Mouse (Mus musculus): ENCODE results near the gene Sys1. TPM values are rescaled to one million over a fixed set of nuclear protein-coding genes. Genes with fewer than 3 reads are reported as not detected.

The Sys1 gene
- polyA plus RNA-seq, 1 experiment from 2014 or later = 49.1 TPM

- Histone ChIP-seq H3K4me2 (peak overlapping the region; percentile 31; the same call in 1 of the 2 replicates), H3K9me3 (ENCODE audit: control insufficient read depth, low read length) (no peaks in the 10 kb centered on the region), H3K36me3 (ENCODE audit: control insufficient read depth, insufficient read depth, low read length) (peaks cover 4% of the 10 kb centered on the region; the same call in 1 of the 2 replicates), H3K4me3 (ENCODE audit: low read depth, low read length) (no peak overlapping the region), H3K27me3 (replicated peaks; ENCODE audit: control insufficient read depth, insufficient read depth, low read length) (peaks cover 40% of the 10 kb centered on the region), H3K27ac (ENCODE audit: low read depth, low read length) (0 out of 2 replicates have a peak overlapping the region, but pooled peaks have one; percentile 28), H3K4me1 (replicated peaks; ENCODE audit: control insufficient read depth, insufficient read depth, low read length) (peaks cover 38% of the 10 kb centered on the region), H3K9ac (ENCODE audit: low read depth, low read length) (no peak overlapping the region)
- WGBS = 14% methylated on average over 7 of the region's 7 CpGs
- ATAC-seq (replicated peaks; ENCODE audit: low FRiP score) (no peak), DNase-seq (ENCODE audit: low spot score) (no peak)
Observed at GRCm38 (mm10) chr2:164430697-164431096, 26.1 kb upstream of the Sys1 start.

- no peak for ATAC-seq (replicated peaks; ENCODE audit: low FRiP score)
- H3K4me1 ChIP-seq (replicated peaks; ENCODE audit: control insufficient read depth, insufficient read depth, low read length) = peaks cover 41% of the 10 kb centered on the region
- H3K27ac ChIP-seq (ENCODE audit: low read depth, low read length) = peak overlapping the region; percentile 8; the same call in 1 of the 2 replicates
- no peak for DNase-seq (ENCODE audit: low spot score)
- no peak overlapping the region for H3K9ac ChIP-seq (ENCODE audit: low read depth, low read length)
- peaks cover 4% of the 10 kb centered on the region; the same call in 1 of the 2 replicates for H3K36me3 ChIP-seq (ENCODE audit: control insufficient read depth, insufficient read depth, low read length)
- H3K27me3 ChIP-seq (replicated peaks; ENCODE audit: control insufficient read depth, insufficient read depth, low read length) = peaks cover 45% of the 10 kb centered on the region
- peak overlapping the region; percentile 16 for H3K4me2 ChIP-seq
- WGBS = 64% methylated on average over 9 of the region's 9 CpGs
- H3K4me3 ChIP-seq (ENCODE audit: low read depth, low read length) = no peak overlapping the region
- no peaks in the 10 kb centered on the region for H3K9me3 ChIP-seq (ENCODE audit: control insufficient read depth, low read length)
Observed at GRCm38 (mm10) chr2:164431676-164432465, 24.9 kb upstream of the Sys1 start.

GRCm38 (mm10) chr2:164432541-164433191, 24.1 kb upstream of the Sys1 start:
- Histone ChIP-seq H3K4me2 (peak overlapping the region; percentile 16), H3K9me3 (ENCODE audit: control insufficient read depth, low read length) (no peaks in the 10 kb centered on the region), H3K4me1 (replicated peaks; ENCODE audit: control insufficient read depth, insufficient read depth, low read length) (peaks cover 41% of the 10 kb centered on the region), H3K27me3 (replicated peaks; ENCODE audit: control insufficient read depth, insufficient read depth, low read length) (peaks cover 45% of the 10 kb centered on the region), H3K27ac (ENCODE audit: low read depth, low read length) (peak overlapping the region; percentile 8), H3K36me3 (ENCODE audit: control insufficient read depth, insufficient read depth, low read length) (peaks cover 4% of the 10 kb centered on the region; the same call in 1 of the 2 replicates), H3K4me3 (ENCODE audit: low read depth, low read length) (no peak overlapping the region), H3K9ac (ENCODE audit: low read depth, low read length) (no peak overlapping the region)
- DNase-seq (ENCODE audit: low spot score) (no peak), ATAC-seq (replicated peaks; ENCODE audit: low FRiP score) (no peak)
- WGBS = 17% methylated on average over 22 of the region's 22 CpGs

- Histone ChIP-seq H3K4me3 (ENCODE audit: low read depth, low read length) (no peak overlapping the region), H3K27me3 (replicated peaks; ENCODE audit: control insufficient read depth, insufficient read depth, low read length) (peaks cover 41% of the 10 kb centered on the region), H3K36me3 (ENCODE audit: control insufficient read depth, insufficient read depth, low read length) (no peaks in the 10 kb centered on the region), H3K4me2 (peak overlapping the region; percentile 16; the same call in 1 of the 2 replicates), H3K27ac (ENCODE audit: low read depth, low read length) (peak overlapping the region; percentile 8; the same call in 1 of the 2 replicates), H3K4me1 (replicated peaks; ENCODE audit: control insufficient read depth, insufficient read depth, low read length) (peaks cover 41% of the 10 kb centered on the region), H3K9ac (ENCODE audit: low read depth, low read length) (no peak overlapping the region), H3K9me3 (ENCODE audit: control insufficient read depth, low read length) (no peaks in the 10 kb centered on the region)
- WGBS = 62% methylated on average over 9 of the region's 9 CpGs
- DNase-seq (ENCODE audit: low spot score) (no peak), ATAC-seq (replicated peaks; ENCODE audit: low FRiP score) (no peak)
Observed at GRCm38 (mm10) chr2:164433278-164433895, 23.4 kb upstream of the Sys1 start.

GRCm38 (mm10) chr2:164434681-164435080, 22.1 kb upstream of the Sys1 start:
- peaks cover 30% of the 10 kb centered on the region for H3K27me3 ChIP-seq (replicated peaks; ENCODE audit: control insufficient read depth, insufficient read depth, low read length)
- H3K4me1 ChIP-seq (replicated peaks; ENCODE audit: control insufficient read depth, insufficient read depth, low read length) = peaks cover 46% of the 10 kb centered on the region
- H3K27ac ChIP-seq (ENCODE audit: low read depth, low read length) = no peak overlapping the region; the same call in 1 of the 2 replicates
- no peaks in the 10 kb centered on the region for H3K9me3 ChIP-seq (ENCODE audit: control insufficient read depth, low read length)
- 67% methylated on average over 3 of the region's 3 CpGs for WGBS
- peak overlapping the region; percentile 14; the same call in 1 of the 2 replicates for H3K4me2 ChIP-seq
- no peak for DNase-seq (ENCODE audit: low spot score)
- H3K36me3 ChIP-seq (ENCODE audit: control insufficient read depth, insufficient read depth, low read length) = no peaks in the 10 kb centered on the region
- ATAC-seq (replicated peaks; ENCODE audit: low FRiP score) = no peak
- H3K4me3 ChIP-seq (ENCODE audit: low read depth, low read length) = no peak overlapping the region
- H3K9ac ChIP-seq (ENCODE audit: low read depth, low read length) = no peak overlapping the region

- peaks cover 43% of the 10 kb centered on the region for H3K4me1 ChIP-seq (replicated peaks; ENCODE audit: control insufficient read depth, insufficient read depth, low read length)
- peaks cover 23% of the 10 kb centered on the region for H3K27me3 ChIP-seq (replicated peaks; ENCODE audit: control insufficient read depth, insufficient read depth, low read length)
- H3K4me3 ChIP-seq (ENCODE audit: low read depth, low read length) = no peak overlapping the region
- 23% methylated on average over 5 of the region's 5 CpGs for WGBS
- H3K27ac ChIP-seq (ENCODE audit: low read depth, low read length) = no peak overlapping the region; the same call in 1 of the 2 replicates
- peak overlapping the region; percentile 14; the same call in 1 of the 2 replicates for H3K4me2 ChIP-seq
- no peak for DNase-seq (ENCODE audit: low spot score)
- no peak for ATAC-seq (replicated peaks; ENCODE audit: low FRiP score)
- H3K9ac ChIP-seq (ENCODE audit: low read depth, low read length) = no peak overlapping the region
- no peaks in the 10 kb centered on the region for H3K36me3 ChIP-seq (ENCODE audit: control insufficient read depth, insufficient read depth, low read length)
- H3K9me3 ChIP-seq (ENCODE audit: control insufficient read depth, low read length) = no peaks in the 10 kb centered on the region
Observed at GRCm38 (mm10) chr2:164435216-164436090, 21.3 kb upstream of the Sys1 start.

GRCm38 (mm10) chr2:164436215-164436913, 20.4 kb upstream of the Sys1 start:
- Histone ChIP-seq H3K4me1 (replicated peaks; ENCODE audit: control insufficient read depth, insufficient read depth, low read length) (peaks cover 35% of the 10 kb centered on the region), H3K9ac (ENCODE audit: low read depth, low read length) (no peak overlapping the region), H3K9me3 (ENCODE audit: control insufficient read depth, low read length) (no peaks in the 10 kb centered on the region), H3K4me3 (ENCODE audit: low read depth, low read length) (no peak overlapping the region), H3K4me2 (peak overlapping the region; percentile 32), H3K36me3 (ENCODE audit: control insufficient read depth, insufficient read depth, low read length) (no peaks in the 10 kb centered on the region), H3K27ac (ENCODE audit: low read depth, low read length) (peak overlapping the region; percentile 41), H3K27me3 (replicated peaks; ENCODE audit: control insufficient read depth, insufficient read depth, low read length) (peaks cover 25% of the 10 kb centered on the region)
- DNase-seq (ENCODE audit: low spot score) (no peak), ATAC-seq (replicated peaks; ENCODE audit: low FRiP score) (no peak)
- WGBS = 26% methylated on average over 8 of the region's 8 CpGs

Measured in liver, embryonic 11.5 days (tissue).